Mouse (Mus musculus) forebrain, postnatal 0 days (tissue): ENCODE measurements around the gene Mef2b. TPM values are rescaled to one million over a fixed set of nuclear protein-coding genes. Genes with fewer than 3 reads are reported as not detected.

Source experiments
- ATAC-seq: fragments of 200-750 bp; cut with Nextera tagmentation; 2 replicates; pipeline ENCODE4 v1.8.0; 2017; ENCODE audit warnings: mild to moderate bottlenecking, moderate library complexity
- DNase-seq: peaks from one replicate; pipeline ENCODE4 v3.0.0-alpha.2; 2015
- H3K27ac ChIP-seq: fragments of 300-500 bp; sonication (generic); 2 replicates; pipeline ENCODE4 v1.5.1; 2014; ENCODE audit warnings: low read depth, mild to moderate bottlenecking, antibody characterized with exemption, low read length, moderate library complexity, mixed read lengths
- H3K27me3 ChIP-seq: fragments of 300-500 bp; sonication (generic); 2 replicates; pipeline ENCODE4 v1.6.1; 2014; ENCODE audit warnings: mild to moderate bottlenecking, low read length, mixed read lengths; ENCODE audit not compliant: insufficient read depth
- H3K36me3 ChIP-seq: fragments of 300-500 bp; sonication (generic); 2 replicates; pipeline ENCODE4 v1.6.1; 2014; ENCODE audit warnings: mild to moderate bottlenecking, moderate library complexity; ENCODE audit not compliant: insufficient read depth
- H3K4me1 ChIP-seq: fragments of 300-500 bp; sonication (generic); 2 replicates; pipeline ENCODE4 v1.6.1; 2014; ENCODE audit warnings: antibody characterized with exemption; ENCODE audit not compliant: insufficient read depth
- H3K4me2 ChIP-seq: fragments of 300-500 bp; sonication (generic); 2 replicates; pipeline ENCODE4 v1.6.1; 2014; ENCODE audit warnings: low read depth, mild to moderate bottlenecking, moderate library complexity
- H3K4me3 ChIP-seq: fragments of 300-500 bp; sonication (generic); 2 replicates; pipeline ENCODE4 v1.5.1; 2014; ENCODE audit warnings: low read depth, low read length, mixed read lengths
- H3K9ac ChIP-seq: fragments of 300-500 bp; sonication (generic); 2 replicates; pipeline ENCODE4 v1.6.1; 2014; ENCODE audit warnings: mild to moderate bottlenecking
- H3K9me3 ChIP-seq: fragments of 300-500 bp; sonication (generic); 2 replicates; pipeline ENCODE4 v1.6.1; 2016; ENCODE audit warnings: low read length
- CTCF ChIP-seq: sonication (generic); IDR thresholded peaks from 2 replicates; pipeline ENCODE4 v1.5.1; 2016; ENCODE audit warnings: antibody characterized with exemption, control low read depth, low read depth
- WGBS: fragments of 180-500 bp; shearing (Covaris S2); extraction: QIAGEN DNeasy Blood & Tissue Kit; methylation state at CpG from one replicate; pipeline ENCODE4 v1.1.7; 2014; 5-methylcytosine and 5-hydroxymethylcytosine counted together
- polyA plus RNA-seq: library from polyadenylated mRNA; unstranded; fragments of >200 nt; fragmentation: Nextera tagmentation; extraction: Ambion mirVana; gene quantifications from 2 replicates; pipeline ENCODE4 v1.2.1, GENCODE M21; 2015
- total RNA-seq: library from RNA; depleted of rRNA; stranded (reverse); fragments of >200 nt; gene quantifications from 2 replicates; pipeline ENCODE4 v1.2.3, GENCODE M21; 2014

Mef2b gene
- total and polyA plus RNA-seq, 2 experiments from 2014 or later, result 0.90 to 1.7 TPM

DNA sequence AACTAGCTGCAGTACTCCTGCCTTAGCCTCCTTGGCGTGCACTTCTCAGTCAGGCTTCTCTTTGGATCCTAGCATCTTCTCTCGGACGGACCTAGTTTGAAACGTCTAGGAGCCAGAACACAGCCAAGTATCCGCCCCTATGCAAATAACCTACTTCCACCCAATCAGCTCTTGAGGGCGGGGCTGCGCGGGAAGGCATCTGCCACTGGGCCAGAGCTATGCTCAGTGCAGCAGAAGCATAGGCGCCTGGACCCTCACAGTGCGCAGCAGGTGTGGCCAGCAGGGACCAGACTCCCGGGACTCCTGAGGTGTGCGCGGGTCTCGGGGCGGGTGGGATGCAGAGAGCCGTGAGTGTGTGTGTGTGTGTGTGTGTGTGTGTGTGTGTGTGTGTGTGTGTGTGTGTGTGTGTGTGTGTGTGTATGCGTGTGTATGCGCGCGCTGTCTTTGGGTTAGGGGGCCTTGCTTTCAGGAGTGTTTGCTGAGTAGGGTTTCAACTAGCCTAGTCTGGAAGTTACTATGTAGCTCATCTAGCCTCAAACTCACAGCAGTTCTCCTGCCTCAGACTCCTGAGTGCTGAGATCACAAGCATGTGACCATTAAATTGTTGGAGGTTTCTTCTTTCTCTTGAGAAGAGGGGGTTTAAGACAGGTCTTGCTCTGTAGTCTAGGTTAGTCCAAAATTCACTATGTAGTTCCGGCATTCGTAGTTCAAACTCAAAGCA, 13.2 kb downstream of the Mef2b start:
- no peak overlapping the region; the same call in 1 of the 2 replicates for H3K4me3 ChIP-seq
- H3K9me3 ChIP-seq, result no peaks in the 10 kb centered on the region
- WGBS, result 17% methylated on average over 22 of the region's 22 CpGs
- no peaks in the 10 kb centered on the region for H3K36me3 ChIP-seq
- ATAC-seq (peak; percentile 96), DNase-seq (peak; percentile 78)
- no peak overlapping the region for H3K27ac ChIP-seq
- no peaks in the 10 kb centered on the region for H3K27me3 ChIP-seq
- no peaks in the 10 kb centered on the region for H3K4me1 ChIP-seq
- H3K4me2 ChIP-seq, result peak overlapping the region; percentile 36
- TF ChIP-seq CTCF, result no peak
- no peak overlapping the region for H3K9ac ChIP-seq

DNA sequence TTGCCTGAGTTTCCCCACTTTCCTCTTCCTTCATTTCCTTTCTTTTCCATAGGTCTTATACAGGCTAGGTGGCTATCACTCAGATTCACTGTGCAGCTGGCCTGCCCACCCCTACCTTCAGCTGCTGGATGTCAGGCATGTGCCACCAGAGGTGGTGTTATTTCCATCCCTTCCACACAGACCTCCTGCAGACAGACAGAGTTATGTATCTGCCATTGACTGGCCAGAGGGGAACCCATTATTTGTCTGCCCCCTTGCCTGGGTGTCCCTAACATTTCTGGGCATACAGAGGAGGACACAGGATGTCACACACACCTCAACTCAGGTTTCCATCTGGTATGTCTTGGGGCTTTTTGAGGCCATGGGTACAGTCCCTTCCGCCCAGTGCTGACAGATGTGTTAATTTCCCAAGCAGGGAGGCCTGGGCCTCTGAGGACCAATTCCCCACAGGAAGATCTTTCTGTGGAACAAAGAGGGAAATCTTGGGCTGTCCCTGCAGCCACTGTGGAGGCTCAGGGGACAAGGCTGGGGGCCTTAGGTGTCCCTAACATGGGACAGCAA, 17.8 kb downstream of the Mef2b start:
- Histone ChIP-seq H3K9me3 (no peaks in the 10 kb centered on the region), H3K27ac (no peak overlapping the region), H3K4me2 (no peak overlapping the region), H3K27me3 (no peaks in the 10 kb centered on the region), H3K9ac (no peak overlapping the region), H3K36me3 (no peaks in the 10 kb centered on the region), H3K4me1 (no peaks in the 10 kb centered on the region), H3K4me3 (no peak overlapping the region)
- ATAC-seq (no peak), DNase-seq (no peak)
- WGBS, result 94% methylated on average over 1 of the region's 1 CpGs
- no peak for TF ChIP-seq CTCF

DNA sequence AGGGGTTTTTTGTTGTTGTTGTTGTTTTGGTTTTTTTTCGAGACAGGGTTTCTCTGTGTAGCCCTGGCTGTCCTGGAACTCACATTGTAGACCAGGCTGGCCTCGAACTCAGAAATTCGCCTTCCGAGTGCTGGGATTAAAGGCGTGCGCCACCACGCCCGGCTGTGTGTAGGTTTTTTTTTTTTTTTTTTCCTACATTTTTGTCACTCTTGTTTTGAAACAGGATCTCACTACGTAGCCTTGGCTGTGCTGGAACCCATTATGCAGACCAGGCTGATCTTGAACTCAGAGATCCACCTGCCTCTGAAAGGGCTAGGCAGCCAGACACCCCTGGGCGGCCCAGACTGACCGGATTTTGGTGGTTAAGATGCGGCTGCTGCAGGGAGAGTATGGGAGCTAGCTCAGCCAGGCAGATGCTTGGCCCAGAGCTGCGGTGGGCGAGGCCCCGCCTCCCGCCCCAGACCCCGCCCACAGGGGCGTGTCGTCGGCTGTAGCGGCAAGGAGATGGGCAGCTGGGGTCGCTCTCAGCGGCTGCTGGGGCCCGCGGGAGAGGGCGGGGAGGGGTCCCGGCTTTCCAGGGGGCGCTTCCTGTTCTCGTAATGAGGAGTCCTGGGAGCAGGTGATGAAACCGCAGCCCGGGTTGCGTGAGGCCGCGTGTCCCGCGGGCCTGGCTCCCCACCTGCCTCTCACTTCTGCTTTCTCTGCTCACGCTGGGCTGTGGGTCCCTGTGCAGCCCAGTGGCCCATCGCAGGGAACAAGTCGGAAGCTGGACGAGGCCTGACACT, 18.8 kb downstream of the Mef2b start:
- Histone ChIP-seq H3K36me3 (no peaks in the 10 kb centered on the region), H3K4me2 (peak overlapping the region; percentile 73), H3K9me3 (no peaks in the 10 kb centered on the region), H3K4me3 (peak overlapping the region; percentile 47), H3K27me3 (no peaks in the 10 kb centered on the region), H3K4me1 (no peaks in the 10 kb centered on the region), H3K27ac (no peak overlapping the region), H3K9ac (peak overlapping the region; percentile 61)
- ATAC-seq (peak; percentile 97), DNase-seq (peak; percentile 87)
- 13% methylated on average over 36 of the region's 40 CpGs for WGBS
- TF ChIP-seq CTCF, result peak; percentile 20; the same call in 1 of the 2 replicates

DNA sequence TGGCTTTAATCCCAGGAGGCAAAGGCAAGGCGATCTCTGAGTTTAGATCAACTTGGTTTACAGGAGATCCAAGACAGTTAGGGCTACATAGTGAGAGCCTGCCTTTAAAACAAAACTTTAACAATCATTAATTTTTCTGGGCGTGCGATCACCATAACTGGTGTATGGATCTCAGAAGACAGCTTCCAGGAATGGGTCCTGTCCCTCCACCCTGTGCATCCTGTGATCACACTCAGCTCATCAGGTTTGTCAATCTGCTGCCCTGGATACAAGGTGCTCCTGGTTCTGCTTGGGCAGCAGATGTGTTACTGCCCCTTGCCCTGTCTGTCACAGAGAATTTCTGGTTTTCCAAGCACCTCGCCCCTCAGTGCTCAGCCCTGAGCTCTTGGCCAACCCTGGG, 19.7 kb downstream of the Mef2b start:
- 83% methylated on average over 4 of the region's 4 CpGs for WGBS
- no peak overlapping the region for H3K9ac ChIP-seq
- no peaks in the 10 kb centered on the region for H3K36me3 ChIP-seq
- no peaks in the 10 kb centered on the region for H3K27me3 ChIP-seq
- H3K4me3 ChIP-seq, result no peak overlapping the region
- no peak for TF ChIP-seq CTCF
- DNase-seq (no peak), ATAC-seq (no peak)
- no peak overlapping the region for H3K27ac ChIP-seq
- no peak overlapping the region for H3K4me2 ChIP-seq
- H3K4me1 ChIP-seq, result no peaks in the 10 kb centered on the region
- H3K9me3 ChIP-seq, result no peaks in the 10 kb centered on the region

DNA sequence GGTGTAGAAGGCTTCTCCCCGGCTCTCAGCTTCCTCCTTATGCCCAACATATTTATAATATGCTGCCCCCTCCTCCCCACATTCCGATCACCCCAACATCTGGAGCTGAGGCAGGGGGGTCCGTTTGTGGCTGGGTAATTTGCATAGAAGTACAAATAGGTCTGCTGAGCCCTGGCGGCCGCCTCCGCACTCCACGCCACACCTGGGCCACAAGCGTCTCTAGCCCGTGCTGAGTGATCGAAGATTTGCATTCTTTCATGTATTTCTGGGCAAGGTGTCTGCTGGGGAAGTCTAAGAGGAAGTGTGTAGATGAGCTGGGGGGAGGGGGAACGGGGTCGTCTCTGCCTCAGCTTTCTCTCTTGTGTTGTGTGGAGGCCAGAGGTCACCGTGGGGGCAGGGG, 20.5 kb downstream of the Mef2b start:
- no peak overlapping the region for H3K4me2 ChIP-seq
- H3K4me3 ChIP-seq, result no peak overlapping the region
- no peak overlapping the region for H3K27ac ChIP-seq
- WGBS, result 70% methylated on average over 13 of the region's 13 CpGs
- H3K9me3 ChIP-seq, result no peaks in the 10 kb centered on the region
- no peaks in the 10 kb centered on the region for H3K4me1 ChIP-seq
- DNase-seq (no peak), ATAC-seq (no peak)
- H3K36me3 ChIP-seq, result no peaks in the 10 kb centered on the region
- H3K9ac ChIP-seq, result no peak overlapping the region
- TF ChIP-seq CTCF, result no peak
- H3K27me3 ChIP-seq, result no peaks in the 10 kb centered on the region

DNA sequence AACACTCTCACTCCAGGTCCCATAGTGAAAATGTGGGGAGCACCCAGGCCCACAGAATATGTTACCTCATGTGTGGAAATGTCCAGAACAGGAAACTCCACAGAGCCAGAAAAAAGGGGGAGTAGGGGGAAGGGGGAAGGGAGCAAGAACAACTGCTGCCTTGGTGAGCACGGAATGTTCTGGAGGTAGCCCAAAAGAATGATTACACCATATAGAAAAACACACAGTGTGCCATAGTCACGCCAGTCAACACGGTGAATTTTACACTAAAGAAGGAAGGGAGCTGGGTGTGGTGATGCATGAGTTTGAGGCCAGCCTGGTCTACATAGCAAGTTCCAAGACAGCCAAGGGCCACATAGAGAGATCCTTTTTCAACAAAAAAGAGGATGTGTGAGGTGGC, 23.8 kb downstream of the Mef2b start:
- H3K4me3 ChIP-seq, result no peak overlapping the region
- no peaks in the 10 kb centered on the region for H3K9me3 ChIP-seq
- H3K4me2 ChIP-seq, result no peak overlapping the region
- H3K9ac ChIP-seq, result no peak overlapping the region
- ATAC-seq (no peak), DNase-seq (no peak)
- no peaks in the 10 kb centered on the region for H3K36me3 ChIP-seq
- no peak overlapping the region for H3K27ac ChIP-seq
- TF ChIP-seq CTCF, result no peak
- H3K27me3 ChIP-seq, result no peaks in the 10 kb centered on the region
- WGBS, result 80% methylated on average over 3 of the region's 3 CpGs
- H3K4me1 ChIP-seq, result no peaks in the 10 kb centered on the region
